Mouse (Mus musculus) liver, embryonic 14.5 days (tissue): ENCODE data around the gene Srgap2. TPM values are rescaled to one million over a fixed set of nuclear protein-coding genes. Genes with fewer than 3 reads are reported as not detected.

Experiments
- ATAC-seq: fragments of 200-750 bp; cut with Nextera tagmentation; 2 replicates; pipeline ENCODE4 v1.8.0; 2017; ENCODE audit warnings: moderate number of reproducible peaks, mild to moderate bottlenecking, moderate library complexity; ENCODE audit not compliant: insufficient read depth
- DNase-seq, 3 experiments: peaks; one replicate each; pipeline ENCODE4 v3.0.0-alpha.2; 2012 to 2013; ENCODE audit warnings: low read depth in 3 of 3, low spot score in 3 of 3
- H3K27ac ChIP-seq: fragments of 300-500 bp; sonication (generic); 2 replicates; pipeline ENCODE4 v1.5.1; 2014; ENCODE audit warnings: moderate library complexity, mild to moderate bottlenecking, control low read depth, inconsistent platforms
- H3K27me3 ChIP-seq: fragments of 300-500 bp; sonication (generic); 2 replicates; pipeline ENCODE4 v1.6.1; 2014; ENCODE audit warnings: mild to moderate bottlenecking, low read length, moderate library complexity; ENCODE audit not compliant: control insufficient read depth, insufficient read depth
- H3K36me3 ChIP-seq: fragments of 300-500 bp; sonication (generic); replicated peaks from 2 replicates; pipeline ENCODE4 v1.6.1; 2014; ENCODE audit warnings: low read depth; ENCODE audit not compliant: control insufficient read depth, insufficient read depth
- H3K4me1 ChIP-seq, 2 experiments: fragments of 200-500 bp in 1 of 2; fragments of 300-500 bp in 1 of 2; sonication (generic) in 1 of 2; replicated peaks; 2 replicates each; pipeline ENCODE4 v1.6.1; 2012 to 2014; ENCODE audit warnings: antibody characterized with exemption in 1 of 2, inconsistent platforms in 1 of 2, low read length in 1 of 2; ENCODE audit not compliant: control insufficient read depth in 2 of 2, insufficient read depth in 2 of 2
- H3K4me2 ChIP-seq: fragments of 300-500 bp; sonication (generic); 2 replicates; pipeline ENCODE4 v1.6.1; 2014; ENCODE audit warnings: low read depth, mild to moderate bottlenecking, control low read depth, moderate library complexity
- H3K4me3 ChIP-seq, 2 experiments: fragments of 200-500 bp in 1 of 2; fragments of 300-500 bp in 1 of 2; sonication (generic) in 1 of 2; 2 replicates each; pipeline ENCODE4 v1.5.1; 2012 to 2014; ENCODE audit warnings: low read depth in 2 of 2, low read length in 2 of 2, mild to moderate bottlenecking in 2 of 2, control low read depth in 1 of 2, inconsistent platforms in 1 of 2, moderate library complexity in 1 of 2; ENCODE audit not compliant: insufficient read depth in 1 of 2
- H3K9ac ChIP-seq: fragments of 300-500 bp; sonication (generic); replicated peaks from 2 replicates; pipeline ENCODE4 v1.6.1; 2014; ENCODE audit warnings: mild to moderate bottlenecking, control low read depth, moderate library complexity
- H3K9me3 ChIP-seq: fragments of 300-500 bp; sonication (generic); 2 replicates; pipeline ENCODE4 v1.6.1; 2016; ENCODE audit warnings: low read length, mixed read lengths; ENCODE audit not compliant: control insufficient read depth
- CTCF ChIP-seq: IDR thresholded peaks from 2 replicates; pipeline ENCODE4 v1.5.1; 2016; ENCODE audit warnings: antibody characterized with exemption, low read depth, control low read depth
- EP300 ChIP-seq: IDR thresholded peaks from 2 replicates; pipeline ENCODE4 v1.6.1; 2016; ENCODE audit warnings: antibody characterized with exemption, low read depth
- WGBS: fragments of 180-500 bp; shearing (Covaris S2); extraction: QIAGEN DNeasy Blood & Tissue Kit; methylation state at CpG from one replicate; pipeline ENCODE4 v1.1.7; 2014; ENCODE audit not compliant: insufficient replicate concordance; 5-methylcytosine and 5-hydroxymethylcytosine counted together
- polyA plus RNA-seq, 2 experiments: library from polyadenylated mRNA; depleted of rRNA in 1 of 2; stranded (reverse) in 1 of 2; unstranded in 1 of 2; fragments of >200 nt; fragmentation: Nextera tagmentation in 1 of 2; extraction: Ambion mirVana in 1 of 2; gene quantifications; 2 replicates each; pipeline versions ENCODE4 v1.2.1 to v1.2.3; 2012 to 2014

The Srgap2 gene
- polyA plus RNA-seq, 2 experiments: 3.9 to 4.9 TPM

DNA sequence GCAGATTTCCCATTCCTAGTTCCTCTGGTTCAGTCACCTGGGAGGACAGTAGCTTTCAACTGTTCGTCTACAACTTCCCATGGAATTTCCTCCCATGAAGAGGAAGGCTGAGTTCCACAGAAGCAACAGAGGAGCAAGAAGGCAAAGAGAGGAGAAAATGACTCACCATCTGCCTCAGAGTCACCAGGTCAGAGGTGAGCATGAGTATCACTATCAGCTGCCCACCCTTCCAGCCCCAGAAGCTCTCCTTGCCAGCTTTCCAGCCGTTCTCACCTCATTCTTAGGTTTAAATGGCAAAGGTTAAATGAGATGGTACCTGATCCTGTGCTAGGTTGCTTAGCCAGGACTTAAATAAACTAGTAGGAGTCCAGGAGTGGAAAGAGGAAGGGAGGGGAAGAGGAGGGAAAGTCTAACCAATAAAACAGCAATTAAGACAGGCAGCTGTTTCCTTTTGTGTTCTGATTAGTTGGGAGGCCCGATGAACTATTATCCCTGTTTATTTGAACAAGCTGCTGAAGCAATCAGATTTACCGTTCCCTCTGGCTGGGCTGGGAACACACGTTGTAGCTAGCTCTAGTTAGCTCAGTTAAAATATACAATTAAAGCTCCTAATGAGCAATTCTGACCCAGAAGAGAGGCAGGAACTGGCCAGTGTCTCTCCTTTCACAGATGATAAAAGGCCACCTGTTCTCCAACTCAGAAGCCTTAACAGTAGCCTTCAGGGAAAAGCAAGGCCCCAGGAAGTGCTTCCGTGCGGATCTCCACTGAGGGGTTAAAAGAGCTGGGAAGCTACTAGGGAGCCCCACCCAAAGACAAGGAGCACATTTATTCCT, 148.9 kb downstream of the Srgap2 start:
- no peak for ATAC-seq
- WGBS: 59% methylated on average over 7 of the region's 7 CpGs
- Histone ChIP-seq H3K27me3 (no peaks in the 10 kb centered on the region), H3K4me2 (no peak overlapping the region), H3K9ac (no peak overlapping the region), H3K27ac (no peak overlapping the region), H3K4me3 (no peak overlapping the region), H3K9me3 (no peaks in the 10 kb centered on the region), H3K36me3 (no peaks in the 10 kb centered on the region), H3K4me1 (peaks cover 0 to 10% of the 10 kb centered on the region in 2 experiments; a peak in 2 of 4 replicates)
- TF ChIP-seq CTCF: no peak
- no peak for TF ChIP-seq EP300
- DNase-seq: no peak

- no peaks in the 10 kb centered on the region for H3K36me3 ChIP-seq
- H3K4me2 ChIP-seq: no peak overlapping the region
- ATAC-seq (no peak), DNase-seq (no peak)
- no peak overlapping the region for H3K4me3 ChIP-seq
- WGBS: 41% methylated on average over 1 of the region's 1 CpGs
- H3K27ac ChIP-seq: no peak overlapping the region
- no peaks in the 10 kb centered on the region for H3K4me1 ChIP-seq
- no peaks in the 10 kb centered on the region for H3K9me3 ChIP-seq
- no peaks in the 10 kb centered on the region for H3K27me3 ChIP-seq
- no peak overlapping the region for H3K9ac ChIP-seq
- no peak for TF ChIP-seq CTCF
- no peak for TF ChIP-seq EP300
These were observed 161.3 kb downstream of the Srgap2 start for GRCm38 (mm10) chr1:131365832-131366231.

DNA sequence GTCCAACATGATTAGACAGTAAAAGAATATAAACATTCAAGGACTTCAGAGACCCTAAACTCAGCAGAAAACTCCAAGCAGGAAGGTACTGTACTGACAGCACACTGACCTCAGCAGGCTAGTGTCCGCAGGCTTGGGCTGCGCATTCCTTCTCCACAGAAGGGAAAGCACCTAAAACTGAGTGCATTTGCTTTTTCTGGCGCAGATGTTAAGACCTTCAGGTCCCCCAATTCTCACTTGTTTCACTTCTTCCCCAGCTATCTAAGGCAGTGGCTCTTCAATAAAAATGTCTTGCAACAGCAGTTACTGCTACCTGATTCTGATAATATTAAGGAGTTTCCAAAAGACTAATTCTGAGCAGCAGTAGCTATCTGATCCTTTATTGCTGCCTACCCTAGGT, 162.7 kb downstream of the Srgap2 start:
- H3K4me1 ChIP-seq: 0 out of 4 replicates have a peak, but pooled peaks cover 0 to 2% of the 10 kb centered on the region in 2 experiments
- H3K36me3 ChIP-seq: no peaks in the 10 kb centered on the region
- H3K9me3 ChIP-seq: no peaks in the 10 kb centered on the region
- H3K27ac ChIP-seq: no peak overlapping the region
- no peaks in the 10 kb centered on the region for H3K27me3 ChIP-seq
- ATAC-seq: no peak
- no peak for DNase-seq
- no peak for TF ChIP-seq EP300
- TF ChIP-seq CTCF: no peak
- no peak overlapping the region for H3K9ac ChIP-seq
- WGBS: 85% methylated on average over 3 of the region's 3 CpGs
- no peak overlapping the region for H3K4me3 ChIP-seq
- no peak overlapping the region for H3K4me2 ChIP-seq

GRCm38 (mm10) chr1:131363887-131364286, 163.3 kb downstream of the Srgap2 start:
- Histone ChIP-seq H3K4me3 (no peak overlapping the region), H3K4me2 (no peak overlapping the region), H3K27me3 (no peaks in the 10 kb centered on the region), H3K9ac (no peak overlapping the region), H3K4me1 (0 out of 4 replicates have a peak, but pooled peaks cover 0 to 2% of the 10 kb centered on the region in 2 experiments), H3K36me3 (no peaks in the 10 kb centered on the region), H3K27ac (no peak overlapping the region), H3K9me3 (no peaks in the 10 kb centered on the region)
- no peak for ATAC-seq
- DNase-seq: no peak
- no peak for TF ChIP-seq EP300
- TF ChIP-seq CTCF: no peak
- WGBS: 25% methylated on average over 3 of the region's 3 CpGs

GRCm38 (mm10) chr1:131362089-131362488, 165.1 kb downstream of the Srgap2 start:
- no peak overlapping the region for H3K4me3 ChIP-seq
- TF ChIP-seq CTCF: 0 out of 2 replicates have a peak, but pooled peaks have one; percentile 4
- TF ChIP-seq EP300: no peak
- H3K27me3 ChIP-seq: no peaks in the 10 kb centered on the region
- ATAC-seq (no peak), DNase-seq (no peak)
- H3K4me1 ChIP-seq: 0 out of 4 replicates have a peak, but pooled peaks cover 0 to 2% of the 10 kb centered on the region in 2 experiments
- 77% methylated on average over 2 of the region's 2 CpGs for WGBS
- no peak overlapping the region for H3K9ac ChIP-seq
- H3K4me2 ChIP-seq: no peak overlapping the region
- no peaks in the 10 kb centered on the region for H3K36me3 ChIP-seq
- no peak overlapping the region for H3K27ac ChIP-seq
- no peaks in the 10 kb centered on the region for H3K9me3 ChIP-seq
